Mouse (Mus musculus) layer of hippocampus, postnatal 10 days (tissue): ENCODE data around the gene Zfhx3. TPM values are rescaled to one million over a fixed set of nuclear protein-coding genes. Genes with fewer than 3 reads are reported as not detected.

Experiments
- DNase-seq, 2 experiments: peaks; one replicate each; pipeline ENCODE4 v3.0.0; 2021; ENCODE audit warnings: low spot score in 2 of 2
- total RNA-seq, 2 experiments: library from RNA; stranded (reverse); gene quantifications; 2 replicates each; pipeline ENCODE4 v1.2.3; 2021

Zfhx3 gene
- total RNA-seq, 2 experiments from 2014 or later, result 3.9 to 4.7 TPM

GRCm38 (mm10) chr8:108437316-108437830 is 494.9 kb downstream of the Zfhx3 start:
- DNase-seq, result no peak

GRCm38 (mm10) chr8:108440476-108440875 is 498.0 kb downstream of the Zfhx3 start:
- DNase-seq, result no peak

GRCm38 (mm10) chr8:108450847-108451246 is 508.4 kb downstream of the Zfhx3 start:
- DNase-seq, result no peak

GRCm38 (mm10) chr8:108454561-108455311 is 512.3 kb downstream of the Zfhx3 start:
- DNase-seq, result peak; percentile 16 to 20

GRCm38 (mm10) chr8:108466653-108467052 is 524.2 kb downstream of the Zfhx3 start:
- DNase-seq, result no peak

GRCm38 (mm10) chr8:108467172-108468035 is 525.0 kb downstream of the Zfhx3 start:
- no peak for DNase-seq

- DNase-seq, result no peak
Measured at GRCm38 (mm10) chr8:108470269-108470668, 527.8 kb downstream of the Zfhx3 start.

- DNase-seq, result no peak
Measured at GRCm38 (mm10) chr8:108474556-108474955, 532.1 kb downstream of the Zfhx3 start.

- DNase-seq, result no peak
Measured at GRCm38 (mm10) chr8:108478131-108478530, 535.7 kb downstream of the Zfhx3 start.

- DNase-seq, result no peak
Measured at GRCm38 (mm10) chr8:108480141-108480540, 537.7 kb downstream of the Zfhx3 start.

GRCm38 (mm10) chr8:108481167-108481815 is 538.8 kb downstream of the Zfhx3 start:
- DNase-seq, result no peak

GRCm38 (mm10) chr8:108496101-108496500 is 553.7 kb downstream of the Zfhx3 start:
- DNase-seq, result no peak

- DNase-seq, result no peak
Measured at GRCm38 (mm10) chr8:108506779-108507178, 564.3 kb downstream of the Zfhx3 start.

GRCm38 (mm10) chr8:108507769-108508168 is 565.3 kb downstream of the Zfhx3 start:
- DNase-seq, result no peak

- peak; percentile 12 to 15 for DNase-seq
Measured at GRCm38 (mm10) chr8:108510641-108511325, 568.3 kb downstream of the Zfhx3 start.

- no peak for DNase-seq
Measured at GRCm38 (mm10) chr8:108518116-108518515, 575.7 kb downstream of the Zfhx3 start.

GRCm38 (mm10) chr8:108522050-108522449 is 579.6 kb downstream of the Zfhx3 start:
- no peak for DNase-seq

- DNase-seq, result no peak
Measured at GRCm38 (mm10) chr8:108529421-108529820, 587.0 kb downstream of the Zfhx3 start.

- DNase-seq, result no peak
Measured at GRCm38 (mm10) chr8:108535121-108535876, 592.9 kb downstream of the Zfhx3 start.

GRCm38 (mm10) chr8:108536186-108536585 is 593.7 kb downstream of the Zfhx3 start:
- DNase-seq, result peak in 1 of 2 experiments; percentile 14
